Mouse (Mus musculus) bone marrow macrophage, adult 2 months (primary cell): Measurements from ENCODE around the gene Fbxl19. TPM values are rescaled to one million over a fixed set of nuclear protein-coding genes. Genes with fewer than 3 reads are reported as not detected.

Experiments
- H3K27ac ChIP-seq: 2 replicates; pipeline ENCODE4 v1.5.1; 2012; ENCODE audit warnings: low read depth, low read length; ENCODE audit not compliant: insufficient read depth
- H3K4me1 ChIP-seq: 2 replicates; pipeline ENCODE4 v1.6.1; 2012; ENCODE audit warnings: low read length; ENCODE audit not compliant: control insufficient read depth, insufficient read depth
- H3K4me3 ChIP-seq: 2 replicates; pipeline ENCODE4 v1.5.1; 2012; ENCODE audit warnings: mild to moderate bottlenecking, low read length, moderate library complexity; ENCODE audit not compliant: insufficient read depth
- CTCF ChIP-seq: IDR thresholded peaks from 2 replicates; pipeline ENCODE4 v1.5.1; 2012; ENCODE audit warnings: low read depth, mild to moderate bottlenecking, low read length, moderate library complexity
- POLR2A ChIP-seq: IDR thresholded peaks from 2 replicates; pipeline ENCODE4 v1.6.1; 2012; ENCODE audit warnings: mild to moderate bottlenecking, low read depth, low read length, borderline replicate concordance
- polyA plus RNA-seq: library from polyadenylated mRNA; stranded (reverse); fragments of >200 nt; gene quantifications from 2 replicates; pipeline ENCODE4 v1.2.4, GENCODE M21; 2012; ENCODE audit not compliant: missing spikeins, insufficient read depth, insufficient read length

Gene Fbxl19
- polyA plus RNA-seq: 11.9 and 16.5 TPM in 2 replicates

- H3K27ac ChIP-seq: peak within 1 kb of the TSS; percentile 52
- H3K4me1 ChIP-seq: peaks cover 7% of the 10 kb centered on the region; the same call in 1 of the 2 replicates
- TF ChIP-seq CTCF (no peak; the same call in 1 of the 2 replicates), POLR2A (no peak)
- peak within 1 kb of the TSS; percentile 85 for H3K4me3 ChIP-seq
These were observed at the start of gene Fbxl19 for GRCm38 (mm10) chr7:127744366-127745045. Gene Fbxl19, plus strand, starts transcription at chr7:127744543.

DNA sequence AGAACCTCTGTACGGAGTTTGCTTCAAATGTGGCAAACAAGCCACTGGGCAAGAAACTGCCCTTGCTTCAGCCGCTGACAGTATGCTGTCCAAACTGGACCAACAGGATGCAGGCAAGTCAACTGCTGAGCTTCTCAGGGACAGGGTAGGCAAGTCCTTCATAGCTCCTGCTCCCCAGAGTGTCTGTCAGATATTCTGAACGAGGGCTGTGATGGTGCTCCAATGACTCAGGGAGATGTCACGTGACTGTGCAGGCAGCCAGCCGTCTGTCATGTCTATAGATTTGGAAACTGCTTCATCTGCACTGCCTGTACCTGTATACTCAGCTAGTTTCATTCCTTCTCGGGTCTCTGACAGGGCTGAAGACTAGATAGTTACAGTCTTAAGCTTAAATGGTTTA is 45.4 kb upstream of the Fbxl19 start:
- Histone ChIP-seq H3K4me1 (peaks cover 4% of the 10 kb centered on the region; the same call in 1 of the 2 replicates), H3K27ac (no peak overlapping the region), H3K4me3 (no peak overlapping the region)
- TF ChIP-seq CTCF (no peak), POLR2A (no peak)

DNA sequence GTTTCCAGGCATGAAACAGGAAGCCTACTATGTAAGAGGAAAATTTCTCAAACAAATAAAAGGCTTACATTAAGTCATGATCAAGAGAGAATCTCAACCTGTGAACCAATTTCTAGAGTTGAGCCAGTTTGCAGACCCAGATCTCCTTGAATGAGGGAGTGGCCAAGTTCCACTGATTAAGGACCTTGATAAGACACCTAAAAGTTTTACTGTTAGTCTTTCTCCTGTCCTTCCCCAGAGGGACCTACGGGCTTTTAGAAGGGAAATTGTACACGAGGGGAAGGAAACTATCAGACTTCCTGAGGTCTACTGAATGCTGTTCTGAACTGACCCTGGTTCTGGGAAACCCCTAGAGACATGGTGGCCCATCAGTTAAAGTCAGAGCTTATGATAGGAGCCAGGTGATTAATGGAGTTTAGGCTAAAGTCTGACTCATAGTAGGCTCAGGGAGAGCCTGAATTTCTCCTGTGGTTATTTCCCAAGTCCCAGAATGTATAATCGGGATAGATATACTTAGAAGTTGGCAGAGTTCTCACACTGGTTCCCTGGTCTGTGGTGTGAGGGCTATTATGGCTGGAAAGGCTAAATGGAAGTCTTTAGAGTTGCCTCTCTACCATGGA is 43.5 kb upstream of the Fbxl19 start:
- Histone ChIP-seq H3K4me1 (peaks cover 4% of the 10 kb centered on the region; the same call in 1 of the 2 replicates), H3K27ac (no peak overlapping the region), H3K4me3 (no peak overlapping the region)
- TF ChIP-seq CTCF (no peak), POLR2A (no peak)

DNA sequence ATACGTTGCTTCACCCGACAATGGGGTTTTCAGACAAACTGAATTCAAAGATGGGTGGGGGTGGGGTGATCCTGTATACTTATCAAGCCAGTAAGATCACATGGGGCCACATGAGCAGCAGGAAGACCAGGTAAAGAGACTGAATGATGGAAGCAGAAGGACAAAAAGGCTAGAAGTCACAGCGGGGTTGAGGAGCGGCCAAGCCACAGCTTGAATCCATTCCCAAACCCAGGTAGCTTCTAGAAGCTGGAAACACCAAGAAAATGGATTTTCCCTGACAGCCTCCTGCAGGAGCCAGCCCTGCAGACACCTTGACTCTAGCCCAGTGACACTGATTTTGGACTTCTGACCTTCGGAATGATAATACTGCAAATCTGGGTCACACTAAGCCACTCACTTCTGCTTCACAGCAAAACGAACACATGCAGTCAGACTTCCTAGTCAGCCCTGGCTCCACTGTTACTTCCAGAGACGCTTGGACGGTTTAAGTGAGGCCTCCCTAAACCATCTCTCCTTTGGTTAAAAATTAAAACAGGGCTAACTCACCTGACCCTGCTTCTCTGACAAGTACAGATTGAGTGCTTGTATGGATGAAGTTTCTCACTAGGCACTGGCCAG is 40.7 kb upstream of the Fbxl19 start:
- TF ChIP-seq POLR2A: no peak
- no peak for TF ChIP-seq CTCF
- no peak overlapping the region for H3K4me3 ChIP-seq
- peaks cover 9% of the 10 kb centered on the region; the same call in 1 of the 2 replicates for H3K4me1 ChIP-seq
- no peak overlapping the region for H3K27ac ChIP-seq

- H3K27ac ChIP-seq: no peak overlapping the region
- H3K4me1 ChIP-seq: peaks cover 7% of the 10 kb centered on the region; the same call in 1 of the 2 replicates
- TF ChIP-seq CTCF (no peak), POLR2A (no peak)
- H3K4me3 ChIP-seq: no peak overlapping the region
These were observed 39.7 kb upstream of the Fbxl19 start for GRCm38 (mm10) chr7:127704598-127704997.

GRCm38 (mm10) chr7:127705706-127706105 is 38.6 kb upstream of the Fbxl19 start:
- TF ChIP-seq CTCF (no peak), POLR2A (no peak)

DNA sequence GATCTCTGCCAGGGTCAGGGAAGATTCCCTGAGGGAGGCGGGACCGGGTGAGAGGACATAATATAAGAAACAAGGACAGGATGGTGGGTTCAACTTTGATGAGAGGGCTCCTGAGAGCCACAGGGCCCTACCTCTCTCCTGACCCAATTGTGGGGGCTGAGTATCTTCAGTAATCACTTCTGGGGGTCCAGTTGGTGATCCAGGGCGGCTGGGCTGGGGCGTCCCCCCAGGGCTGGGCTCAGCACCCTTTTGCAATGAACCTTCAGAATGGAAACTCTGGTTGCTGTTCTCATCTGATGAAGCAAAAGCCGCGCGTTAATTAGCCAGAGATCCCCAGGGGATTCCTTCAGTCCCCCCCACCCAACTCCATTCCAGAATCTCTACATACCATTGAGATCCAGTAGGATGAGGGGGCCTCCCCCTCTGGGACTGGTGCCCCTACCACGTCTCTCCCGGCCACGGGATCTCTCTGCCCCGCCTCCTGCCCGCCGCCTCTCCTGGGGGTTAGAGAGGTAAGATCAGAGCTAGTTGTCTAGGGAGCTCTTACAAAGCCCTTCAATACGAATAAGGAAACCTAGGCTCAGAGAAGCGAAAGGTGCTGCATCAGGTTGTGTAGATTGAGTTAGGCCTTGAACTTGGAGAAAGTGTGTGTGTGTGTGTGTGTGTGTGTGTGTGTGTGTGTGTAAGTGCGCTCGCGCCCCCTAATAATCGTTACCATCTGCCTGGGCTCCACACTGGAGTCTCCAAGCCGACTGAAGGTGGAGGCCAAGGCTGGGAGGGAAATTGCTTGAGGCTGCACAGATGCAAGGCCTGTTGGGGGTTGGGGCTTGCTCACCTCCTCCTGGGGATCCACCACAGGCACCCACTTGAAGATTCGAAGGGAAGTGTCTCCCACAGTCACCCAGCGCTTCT is 37.0 kb upstream of the Fbxl19 start:
- peaks cover 7% of the 10 kb centered on the region; the same call in 1 of the 2 replicates for H3K4me1 ChIP-seq
- H3K4me3 ChIP-seq: peak overlapping the region; percentile 62
- TF ChIP-seq CTCF: no peak
- no peak for TF ChIP-seq POLR2A
- H3K27ac ChIP-seq: peak overlapping the region; percentile 19; the same call in 1 of the 2 replicates

More at GRCm38 (mm10) chr7:127705706-127706105, 38.6 kb upstream of the Fbxl19 start:
- peaks cover 7% of the 10 kb centered on the region; the same call in 1 of the 2 replicates for H3K4me1 ChIP-seq
- H3K4me3 ChIP-seq: no peak overlapping the region
- no peak overlapping the region for H3K27ac ChIP-seq

GRCm38 (mm10) chr7:127707957-127708206 is 36.5 kb upstream of the Fbxl19 start:
- H3K4me3 ChIP-seq: peak overlapping the region; percentile 62
- H3K27ac ChIP-seq: peak overlapping the region; percentile 19; the same call in 1 of the 2 replicates
- peaks cover 7% of the 10 kb centered on the region; the same call in 1 of the 2 replicates for H3K4me1 ChIP-seq
- TF ChIP-seq CTCF (no peak), POLR2A (no peak)

- TF ChIP-seq POLR2A (no peak), CTCF (no peak)
- Histone ChIP-seq H3K27ac (peak within 1 kb of the TSS; percentile 50), H3K4me1 (peaks cover 7% of the 10 kb centered on the region; the same call in 1 of the 2 replicates), H3K4me3 (peak within 1 kb of the TSS; percentile 62)
These were observed 35.9 kb upstream of the Fbxl19 start, which contains the start of gene Bcl7c for GRCm38 (mm10) chr7:127708207-127709078. Gene Bcl7c, minus strand, starts transcription at chr7:127708933.
